Mouse (Mus musculus) cerebellum, adult 11-12 months (tissue): ENCODE results near the gene Prl7a2.

Experiments
- DNase-seq: peaks from one replicate; pipeline ENCODE4 v3.0.0; 2022

Prl7a2 gene

GRCm38 (mm10) chr13:27667936-27668335, at the start of gene Prl7a2:
Gene Prl7a2, minus strand, starts transcription at chr13:27668036.
- DNase-seq = no peak

- DNase-seq = no peak
These were observed 48.8 kb upstream of the Prl7a2 start, which contains the start of gene Prl7d1 for GRCm38 (mm10) chr13:27716636-27717035. Gene Prl7d1, minus strand, starts transcription at chr13:27716736.

- DNase-seq = no peak
These were observed 38.7 kb upstream of the Prl7a2 start for GRCm38 (mm10) chr13:27706521-27706920.

GRCm38 (mm10) chr13:27660747-27661146, 7.1 kb downstream of the Prl7a2 start:
- no peak for DNase-seq

DNA sequence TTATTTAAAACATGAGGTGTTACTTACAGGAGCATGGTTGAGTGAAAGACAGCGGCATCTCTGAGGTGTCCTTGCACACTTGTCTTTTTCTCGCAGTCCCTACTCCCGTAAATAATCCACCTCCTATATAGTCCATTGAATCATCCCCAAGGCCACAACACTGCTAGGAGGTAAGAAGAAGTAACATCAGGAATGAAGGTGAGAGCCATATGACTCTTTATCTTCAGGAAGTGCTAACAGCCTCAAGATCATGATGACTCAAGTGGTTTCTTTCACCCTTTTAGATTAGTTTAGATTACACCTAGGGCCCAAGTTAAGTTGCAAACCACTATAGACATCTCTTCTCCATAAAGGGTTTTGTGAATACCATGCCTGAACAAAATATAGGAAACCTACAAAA, 25.4 kb downstream of the Prl7a2 start, which contains the start of gene Prl7a1:
TSS of gene Prl7a1 (minus strand) at position 101 of the 400 bp plus-strand sequence.
- DNase-seq = no peak

DNA sequence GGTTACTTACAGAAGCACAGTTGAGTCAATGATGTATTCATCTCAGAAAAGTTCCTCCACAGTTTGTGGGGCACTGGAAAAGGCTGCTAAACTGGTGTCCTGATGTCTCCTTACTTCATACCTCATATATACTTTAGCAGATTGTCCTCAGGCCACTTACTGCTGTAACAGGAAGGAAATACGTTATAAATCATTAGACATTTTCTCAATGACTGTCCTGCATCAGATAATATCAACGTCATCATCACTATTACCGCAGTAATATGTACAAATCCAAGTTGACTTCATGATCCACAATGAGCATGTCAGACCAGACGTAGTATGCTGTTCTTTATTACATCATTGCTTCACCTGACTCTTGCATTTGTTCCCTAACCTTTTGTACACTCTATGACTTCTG, 57.4 kb downstream of the Prl7a2 start, which contains the start of gene Prl7b1:
TSS of gene Prl7b1 (minus strand) at position 101 of the 400 bp plus-strand sequence.
- DNase-seq = no peak
